Mouse (Mus musculus) embryonic fibroblast, embryonic 13.5 days (primary cell): Measurements from ENCODE around the gene Casp9.

Experiments used
- CTCF ChIP-seq: IDR thresholded peaks from 2 replicates; pipeline ENCODE4 v1.5.1; 2011; ENCODE audit warnings: mild to moderate bottlenecking, control low read depth, low read length, moderate library complexity, borderline replicate concordance; ENCODE audit not compliant: insufficient read depth
- POLR2A ChIP-seq: IDR thresholded peaks from 2 replicates; pipeline ENCODE4 v1.6.1; 2011; ENCODE audit warnings: low read depth, mild to moderate bottlenecking, control low read depth, low read length, moderate library complexity

DNA sequence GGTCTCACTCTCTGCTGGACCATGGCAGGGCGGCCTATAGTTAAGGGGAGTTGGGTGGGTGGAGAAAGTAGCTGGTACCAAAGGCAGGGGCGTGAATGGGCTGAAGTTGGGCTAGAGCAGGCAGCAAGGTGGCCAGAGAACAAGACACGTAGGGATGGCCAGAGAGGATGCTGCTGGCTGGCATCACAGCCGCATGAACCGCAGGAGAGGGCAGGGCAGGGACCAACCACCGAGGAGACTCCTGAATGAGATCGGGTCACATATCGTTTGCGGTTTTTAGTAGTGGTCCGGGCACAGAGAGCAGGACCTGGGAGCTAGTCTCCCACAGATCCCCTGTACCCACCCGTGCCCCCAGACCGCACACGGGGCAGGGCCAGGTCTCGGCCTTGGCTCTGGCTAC lies 65.9 kb downstream of the Casp9 start:
- TF ChIP-seq POLR2A (no peak), CTCF (no peak)
